Mouse (Mus musculus) layer of hippocampus, postnatal 14 days (tissue): Measurements from ENCODE around the gene Fkbp10. TPM values are rescaled to one million over a fixed set of nuclear protein-coding genes. Genes with fewer than 3 reads are reported as not detected.

Experiments used
- DNase-seq, 2 experiments: peaks; one replicate each; pipeline ENCODE4 v3.0.0; 2021 to 2022; ENCODE audit warnings: low spot score in 2 of 2, mixed read lengths in 1 of 2
- total RNA-seq, 2 experiments: library from RNA; stranded (reverse); gene quantifications; 2 replicates each; pipeline ENCODE4 v1.2.3; 2021

Fkbp10 gene
- total RNA-seq, 2 experiments from 2014 or later = 11.9 TPM

DNA sequence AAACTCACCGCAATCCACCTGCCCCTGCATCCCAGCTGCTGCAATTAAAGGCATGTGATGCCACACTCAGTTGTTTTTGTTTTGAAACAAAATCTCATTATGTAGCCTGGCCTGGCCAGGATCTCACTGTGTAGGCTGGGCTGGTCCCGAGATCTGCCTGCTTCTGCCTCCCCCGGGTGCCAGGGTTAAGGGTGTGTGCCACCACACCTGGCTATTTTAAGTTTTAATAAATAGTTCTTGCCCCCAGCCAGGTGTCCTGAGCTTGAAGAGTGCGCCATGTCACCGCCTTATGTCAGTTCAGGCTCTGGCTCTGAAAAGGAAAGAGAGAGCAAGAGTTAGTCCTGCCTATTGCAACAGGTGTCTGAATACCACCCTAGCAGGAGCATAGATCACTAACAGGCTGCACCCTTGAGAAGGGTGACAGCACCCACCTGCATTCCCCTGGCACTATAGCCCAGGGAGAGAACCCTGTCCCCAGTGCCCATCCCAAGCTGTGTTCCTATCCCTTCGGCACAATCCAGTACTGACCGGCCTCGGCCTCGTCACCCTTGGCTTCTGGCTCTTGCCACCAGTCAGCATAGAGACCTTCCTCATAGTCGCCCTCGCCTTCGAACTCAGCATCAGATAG is 6.5 kb upstream of the Fkbp10 start:
- no peak for DNase-seq

- no peak for DNase-seq
Measured at GRCm38 (mm10) chr11:100409686-100410085, 5.8 kb upstream of the Fkbp10 start.

GRCm38 (mm10) chr11:100411736-100412135 is 3.8 kb upstream of the Fkbp10 start:
- no peak for DNase-seq

DNA sequence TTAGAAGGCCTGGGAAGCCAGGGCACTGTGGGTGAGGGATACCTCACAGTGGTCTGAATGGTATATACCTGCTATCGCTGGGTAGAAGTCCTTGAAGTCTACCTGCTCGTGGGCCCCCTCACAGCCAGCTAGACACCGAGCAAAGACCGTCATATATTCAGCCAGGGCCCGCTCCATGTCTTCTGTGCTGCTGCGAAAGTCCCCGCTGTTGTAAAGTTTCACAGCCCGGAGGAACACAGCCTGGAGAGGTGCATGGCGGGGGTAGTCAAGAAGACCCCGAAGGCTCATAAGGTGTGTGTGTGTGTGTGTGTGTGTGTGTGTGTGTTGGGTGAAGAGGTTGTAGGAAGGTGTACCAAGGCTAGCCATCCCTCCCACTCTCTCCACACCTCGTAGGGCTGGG is 2.0 kb upstream of the Fkbp10 start:
- DNase-seq = no peak

GRCm38 (mm10) chr11:100414021-100414913 is 1.2 kb upstream of the Fkbp10 start, which contains the start of gene P3h4:
P3h4 (minus strand) TSS chr11:100414836.
- peak; percentile 61 to 81 for DNase-seq

- DNase-seq = no peak
Measured at GRCm38 (mm10) chr11:100421537-100421936, 6.0 kb downstream of the Fkbp10 start.

DNA sequence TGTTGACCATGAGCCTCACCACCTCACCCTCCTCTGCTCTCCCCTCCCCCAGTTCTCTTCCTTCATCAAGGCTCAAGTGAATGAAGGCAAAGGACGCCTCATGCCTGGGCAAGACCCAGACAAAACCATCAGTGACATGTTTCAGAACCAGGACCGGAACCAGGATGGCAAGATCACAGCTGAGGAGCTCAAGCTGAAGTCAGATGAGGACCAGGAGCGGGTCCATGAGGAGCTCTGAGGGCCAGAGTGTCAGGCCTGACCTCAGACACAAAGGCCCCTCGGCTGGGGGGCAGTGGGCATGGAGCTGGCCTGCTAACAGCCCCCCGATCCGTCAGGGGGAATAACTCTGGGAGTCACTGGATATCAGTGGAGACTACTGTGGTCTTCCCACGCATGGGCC is 8.3 kb downstream of the Fkbp10 start:
- DNase-seq = no peak

GRCm38 (mm10) chr11:100425851-100426250 is 10.4 kb downstream of the Fkbp10 start:
- DNase-seq = peak; percentile 60 to 71

- DNase-seq = no peak
Measured at GRCm38 (mm10) chr11:100426820-100427219, 11.3 kb downstream of the Fkbp10 start.

DNA sequence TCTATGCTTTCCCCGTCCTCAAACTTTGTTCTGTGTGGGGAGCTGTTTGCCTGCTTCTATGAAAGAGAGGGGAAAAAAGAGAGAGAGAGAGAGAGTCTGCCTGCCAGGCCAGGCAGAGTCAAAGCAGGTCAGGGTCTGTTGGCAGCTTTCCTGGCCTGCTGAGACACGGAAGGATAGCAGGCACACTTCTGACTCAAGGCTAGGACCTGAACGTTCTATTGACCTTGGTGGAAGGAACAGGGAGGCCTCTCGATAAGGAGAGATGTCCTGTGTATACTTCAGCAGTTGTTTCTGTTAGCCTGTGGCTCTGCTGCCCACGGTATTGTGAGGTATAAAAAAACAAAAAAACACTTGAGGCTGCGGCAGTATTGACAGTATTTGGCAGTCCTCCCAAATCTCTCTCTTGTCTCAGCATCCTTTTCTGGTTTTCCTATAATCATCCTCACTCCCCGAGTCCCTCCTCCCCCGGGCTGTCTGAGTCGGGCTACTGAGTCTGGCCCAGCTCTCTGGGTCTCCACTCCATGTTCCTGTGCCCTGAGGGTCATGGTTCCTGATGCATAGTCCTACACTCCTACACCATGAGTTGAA is 13.2 kb downstream of the Fkbp10 start:
- DNase-seq = peak; percentile 26 to 54

DNA sequence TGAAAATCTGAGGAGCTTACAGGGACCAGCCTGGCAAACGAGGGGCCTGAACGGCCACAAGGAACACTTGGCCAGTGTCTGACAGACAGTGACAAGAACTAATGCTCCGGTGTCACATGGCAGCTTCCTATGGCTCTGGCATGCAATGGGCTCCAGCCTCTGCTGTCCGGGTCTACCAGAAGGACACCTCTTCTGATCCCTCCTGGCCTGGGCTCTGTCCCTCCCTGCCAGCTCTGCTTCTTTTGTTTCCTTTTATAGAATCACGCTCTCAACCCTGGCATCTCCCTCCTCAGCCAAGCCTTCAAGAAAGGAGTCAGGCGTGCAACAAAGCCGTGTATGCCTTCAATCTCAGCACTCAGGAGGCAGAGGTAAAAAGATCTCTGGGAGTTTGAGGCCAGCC is 14.6 kb downstream of the Fkbp10 start:
- no peak for DNase-seq

DNA sequence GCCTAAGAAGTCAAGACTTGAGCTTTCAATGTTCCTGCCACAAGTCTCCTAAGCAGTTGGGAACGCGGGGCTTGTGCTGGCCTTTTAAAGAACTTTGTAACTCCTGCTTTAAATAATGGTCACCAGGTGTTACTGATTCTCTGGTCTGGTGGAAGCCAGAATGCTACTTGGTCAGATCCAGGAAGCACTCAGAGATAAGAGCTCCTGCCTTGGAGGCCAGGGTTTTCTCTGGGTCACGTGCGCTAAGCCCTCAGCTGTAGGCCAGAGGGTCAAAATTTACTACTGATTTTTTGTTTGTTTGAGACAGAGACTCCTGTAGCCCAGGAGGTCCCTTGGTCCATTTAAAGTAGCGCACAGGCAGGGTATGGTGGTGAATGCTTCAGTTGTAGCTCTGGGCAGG is 16.5 kb downstream of the Fkbp10 start:
- DNase-seq = no peak

GRCm38 (mm10) chr11:100435678-100436246 is 20.3 kb downstream of the Fkbp10 start:
- DNase-seq = no peak

DNA sequence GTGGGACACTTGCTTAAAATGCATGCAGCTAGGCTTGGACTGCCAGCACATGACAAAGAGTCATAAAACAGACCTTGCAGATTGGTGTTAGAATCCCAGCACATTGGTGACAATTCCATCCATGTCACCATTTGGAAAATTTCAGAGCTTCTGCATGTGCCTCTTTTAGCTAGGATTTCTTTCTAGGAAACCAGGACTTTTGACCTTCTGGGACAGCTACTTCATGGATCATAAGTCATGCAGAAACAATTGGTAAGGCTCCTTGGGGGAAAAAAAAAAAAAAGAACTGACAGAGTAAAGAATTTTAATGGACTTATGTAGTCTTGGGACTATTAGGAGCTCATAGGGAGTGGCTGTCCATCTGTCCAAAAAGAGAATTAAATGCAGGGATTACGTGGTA is 22.4 kb downstream of the Fkbp10 start:
- DNase-seq = no peak

DNA sequence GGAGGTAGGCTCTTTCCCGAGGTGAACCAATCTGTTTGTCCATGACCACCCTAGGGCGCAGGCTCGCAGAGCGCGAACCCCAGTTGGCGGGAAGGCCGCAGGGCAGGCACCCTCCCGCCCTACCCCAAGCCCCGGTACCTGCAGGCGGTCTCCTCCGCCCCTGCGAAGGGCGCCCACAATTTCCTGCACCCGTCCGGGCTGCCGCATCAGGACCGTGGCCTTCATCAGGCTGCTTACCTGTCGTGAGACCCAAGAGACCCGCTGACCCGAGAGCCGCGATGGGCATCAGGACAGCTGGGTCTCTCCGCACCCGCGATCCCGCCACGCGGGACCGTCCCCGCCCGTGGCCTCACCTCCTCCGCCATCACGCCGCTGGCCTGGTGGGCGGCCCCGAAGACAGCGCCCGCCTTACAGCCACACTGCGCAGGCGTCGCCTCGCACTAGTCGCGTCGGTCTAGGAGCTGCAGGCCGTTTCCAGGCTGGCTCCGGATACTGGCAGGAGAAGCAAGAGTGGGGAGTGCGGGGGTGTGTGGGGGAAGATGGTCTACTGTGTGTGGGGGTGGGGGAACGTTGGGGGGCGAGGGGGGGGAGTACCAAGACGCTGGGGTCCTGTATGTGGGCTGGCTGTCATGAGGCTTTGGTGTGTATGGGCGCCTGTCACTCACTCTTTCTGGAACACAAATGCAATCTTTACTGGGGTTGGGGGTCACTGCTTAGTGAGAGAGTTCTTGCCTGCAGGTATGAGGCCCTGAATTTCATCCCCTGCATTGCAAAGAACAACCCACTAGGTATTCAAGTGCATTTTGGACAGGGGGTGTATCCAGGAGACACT is 25.4 kb downstream of the Fkbp10 start:
- peak; percentile 81 to 82 for DNase-seq

DNA sequence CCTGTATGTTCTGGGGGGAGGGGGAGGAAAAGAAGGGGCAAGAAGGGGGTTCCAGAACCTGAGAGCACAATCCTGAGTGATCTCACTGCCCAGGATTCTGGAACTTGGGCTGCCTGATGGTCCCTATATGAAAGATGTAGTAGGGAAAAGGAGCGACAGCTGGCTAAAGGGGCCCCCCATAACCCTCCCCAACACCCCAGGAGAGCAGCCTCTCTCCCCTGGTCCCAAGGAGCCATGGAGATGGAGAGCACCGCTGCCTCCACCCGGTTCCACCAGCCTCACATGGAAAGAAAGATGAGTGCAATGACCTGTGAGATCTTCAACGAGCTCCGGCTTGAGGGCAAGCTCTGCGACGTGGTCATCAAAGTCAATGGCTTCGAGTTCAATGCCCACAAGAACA is 26.3 kb downstream of the Fkbp10 start, which contains the start of the genes Nt5c3b and Klhl10:
Nt5c3b (minus strand) TSS at position 12 of the 400 bp plus-strand sequence.
Klhl10 (plus strand) TSS at position 121 of the 400 bp plus-strand sequence.
- DNase-seq = no peak

DNA sequence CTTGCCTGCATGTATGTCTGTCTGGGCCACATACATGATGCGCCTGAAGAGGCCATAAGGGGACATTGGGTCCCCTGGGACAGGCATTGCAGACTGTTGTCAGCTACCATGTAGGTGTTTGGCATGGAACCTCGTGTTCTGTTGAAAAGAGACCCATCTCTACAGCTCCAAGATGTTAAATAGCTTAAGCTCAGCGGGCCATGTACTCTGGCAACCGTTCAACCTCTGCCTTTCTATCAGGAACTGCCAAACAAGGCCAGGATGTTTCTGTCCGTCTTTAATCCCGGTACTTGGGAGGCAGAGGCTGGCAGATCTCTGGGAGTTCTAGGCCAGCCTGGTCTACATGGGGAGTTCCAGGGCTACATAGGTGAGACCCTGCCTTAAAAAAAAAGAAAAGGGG is 27.1 kb downstream of the Fkbp10 start:
- no peak for DNase-seq

- no peak for DNase-seq
Measured at GRCm38 (mm10) chr11:100457247-100457646, 41.8 kb downstream of the Fkbp10 start.

- no peak for DNase-seq
Measured at GRCm38 (mm10) chr11:100457711-100458110, 42.2 kb downstream of the Fkbp10 start.

- DNase-seq = peak; percentile 42 to 72
Measured at GRCm38 (mm10) chr11:100462699-100463098, 47.2 kb downstream of the Fkbp10 start.
